Comparison of ENCODE assay signal across 16 mouse cellular contexts in genomic region chr5:25085170-25085569, GRCm38 (mm10). TPM values are rescaled to one million over a fixed set of nuclear protein-coding genes. Genes with fewer than 3 reads are reported as not detected.
A peak's percentile ranks its signal among the peaks of the same experiment; 100 is the strongest.
DNase-seq lines count a peak whose midpoint lies in the region; ATAC-seq lines count a peak whose summit lies in the region.
"Had no signal": no experiment of that assay in that cellular context is flagged by ENCODE, and none has a peak within 500 bp of the region (broad histone marks: within the 10 kb centered on the region; RNA-seq: fewer than 3 reads in every experiment).

No protein-coding gene starts in this region.

- H3K27me3 ChIP-seq in forebrain, embryonic 15.5 days = no peaks in the 10 kb centered on the region
- no peaks in the 10 kb centered on the region for H3K27me3 ChIP-seq in forebrain, embryonic 11.5 days (ENCODE audit: control insufficient read depth, insufficient read depth, low read length)
- H3K27me3 ChIP-seq: midbrain, embryonic 12.5 days; stomach, embryonic 15.5 days had no signal

- ATAC-seq in forebrain, embryonic 15.5 days (replicated peaks) = 0 out of 2 replicates have a peak, but pooled peaks have one; percentile 48
- ATAC-seq in forebrain, embryonic 11.5 days (replicated peaks; ENCODE audit: low FRiP score) = no peak
- ATAC-seq: intestine, embryonic 16.5 days had no signal

- no peak overlapping the region for H3K9ac ChIP-seq in forebrain, embryonic 15.5 days (replicated peaks)
- H3K9ac ChIP-seq in forebrain, embryonic 11.5 days (ENCODE audit: low read length) = no peak overlapping the region
- H3K9ac ChIP-seq: midbrain, embryonic 12.5 days; stomach, embryonic 15.5 days had no signal

- H3K4me2 ChIP-seq in forebrain, embryonic 15.5 days (replicated peaks) = no peak overlapping the region
- H3K4me2 ChIP-seq in forebrain, embryonic 11.5 days (ENCODE audit: low read depth, low read length, severe bottlenecking) = no peak overlapping the region
- H3K4me2 ChIP-seq: liver, embryonic 11.5 days; midbrain, embryonic 12.5 days; stomach, embryonic 15.5 days had no signal

- no peak overlapping the region for H3K4me3 ChIP-seq in forebrain, embryonic 15.5 days
- H3K4me3 ChIP-seq in forebrain, embryonic 11.5 days (ENCODE audit: low read depth, low read length) = no peak overlapping the region
- H3K4me3 ChIP-seq: heart, adult 2 months; midbrain, embryonic 12.5 days; stomach, embryonic 15.5 days had no signal

- H3K9me3 ChIP-seq in forebrain, embryonic 15.5 days = no peaks in the 10 kb centered on the region
- H3K9me3 ChIP-seq in forebrain, embryonic 11.5 days (ENCODE audit: control insufficient read depth, low read length) = no peaks in the 10 kb centered on the region
- H3K9me3 ChIP-seq: midbrain, embryonic 12.5 days; stomach, embryonic 15.5 days had no signal

- intact Hi-C loops in left cerebral cortex, postnatal 4 days (cut with DNase I) = no loop called here

- whole genome bisulfite sequencing in forebrain, embryonic 15.5 days = 85% methylated on average over 10 of the region's 10 CpGs
- 93% methylated on average over 10 of the region's 10 CpGs for WGBS in forebrain, embryonic 11.5 days

- H3K36me3 ChIP-seq in forebrain, embryonic 15.5 days = no peaks in the 10 kb centered on the region
- H3K36me3 ChIP-seq in forebrain, embryonic 11.5 days (ENCODE audit: control insufficient read depth, insufficient read depth, low read length) = no peaks in the 10 kb centered on the region
- H3K36me3 ChIP-seq: midbrain, embryonic 12.5 days; stomach, embryonic 15.5 days had no signal

- H3K27ac ChIP-seq in forebrain, embryonic 15.5 days (replicated peaks) = no peak overlapping the region
- H3K27ac ChIP-seq in forebrain, embryonic 11.5 days (ENCODE audit: low read depth, low read length) = no peak overlapping the region
- H3K27ac ChIP-seq: heart, adult 2 months; midbrain, embryonic 12.5 days; stomach, embryonic 15.5 days had no signal

- DNase-seq in forebrain, embryonic 11.5 days (ENCODE audit: low spot score) = no peak
- peak; percentile 88 to 89 for DNase-seq in frontal cortex, adult 2 months (ENCODE audit: extremely low spot score in 1 of 2, low spot score in 1 of 2)
- peak; percentile 51 to 56 for DNase-seq in layer of hippocampus, postnatal 10 days (ENCODE audit: low spot score in 2 of 2)
- DNase-seq in left cerebral cortex, postnatal 4 days = peak; percentile 46
- no peak for DNase-seq in kidney, postnatal 25 days
- DNase-seq in cerebellum, adult 11 months = no peak
- no peak for DNase-seq in adipocyte (ENCODE audit: low spot score)
- DNase-seq: cerebellum, adult 9-10 months; heart, adult 2 months; heart, postnatal 4 days; thymus, postnatal 36 days had no signal

- peaks cover 10% of the 10 kb centered on the region for H3K4me1 ChIP-seq in forebrain, embryonic 15.5 days
- H3K4me1 ChIP-seq in forebrain, embryonic 11.5 days (replicated peaks; ENCODE audit: control insufficient read depth, insufficient read depth, low read length) = no peaks in the 10 kb centered on the region
- H3K4me1 ChIP-seq: midbrain, embryonic 12.5 days had no signal

RNA-seq across cellular contexts. Expression of gene Prkag2, which starts 15.3 kb away (rescaled TPM):
- 90.1 and 93.3 TPM in 2 replicates for polyA plus RNA-seq in forebrain, embryonic 15.5 days (2015; fragmentation: Nextera tagmentation; extraction: Ambion mirVana)
- polyA plus RNA-seq in forebrain, embryonic 11.5 days (2014; fragmentation: Nextera tagmentation; extraction: Ambion mirVana) = 51.9 and 54.4 TPM in 2 replicates
- polyA plus RNA-seq in frontal cortex, adult 2 months (2012; rRNA removed) = 109 and 121 TPM in 2 replicates
- total RNA-seq in layer of hippocampus, postnatal 10 days (2021) = 100 to 1,000 TPM; 143 to 147 TPM
- 100 to 1,000 TPM; 162 to 172 TPM for total RNA-seq in left cerebral cortex, postnatal 4 days (2021)

Comparison
In these comparisons a context has a peak if more than half of its experiments do, and no peak if none do; other contexts are left out.
1. DNase-seq: peak in frontal cortex, adult 2 months (2 of 2), layer of hippocampus, postnatal 10 days (2 of 2) and left cerebral cortex, postnatal 4 days (single experiment); none in forebrain, embryonic 11.5 days (single experiment), kidney, postnatal 25 days (0 of 2), cerebellum, adult 11 months (single experiment) and adipocyte (single experiment).